16 mouse cellular contexts compared by ENCODE assay signal in genomic region chr19:53962511-53962910, GRCm38 (mm10).
"Had no signal": no experiment of that assay in that cellular context is flagged by ENCODE, and none has a peak within 500 bp of the region (broad histone marks: within the 10 kb centered on the region; RNA-seq: fewer than 3 reads in every experiment).

No protein-coding gene starts in this region.

- H3K36me3 ChIP-seq: neural tube, embryonic 13.5 days; neural tube, embryonic 15.5 days; stomach, embryonic 15.5 days had no signal

- H3K27me3 ChIP-seq: neural tube, embryonic 13.5 days; neural tube, embryonic 15.5 days; stomach, embryonic 15.5 days had no signal

- H3K4me2 ChIP-seq: neural tube, embryonic 13.5 days; neural tube, embryonic 15.5 days; stomach, embryonic 15.5 days had no signal

- H3K4me3 ChIP-seq: neural tube, embryonic 13.5 days; neural tube, embryonic 15.5 days; stomach, embryonic 15.5 days had no signal

- H3K27ac ChIP-seq: neural tube, embryonic 13.5 days; neural tube, embryonic 15.5 days; stomach, embryonic 15.5 days; stomach, postnatal 0 days had no signal

- DNase-seq: retina, postnatal 1 day; right cerebral cortex, adult 18-20 months; right cerebral cortex, postnatal 14 days; right cerebral cortex, postnatal 25 days; right cerebral cortex, postnatal 4 days; spleen, adult 18-20 months; thymus, adult 18-20 months; thymus, adult 2 months; thymus, postnatal 14 days; thymus, postnatal 25 days; thymus, postnatal 36 days; thymus, postnatal 4 days had no signal
